Mouse (Mus musculus) erythroblast, adult 5-6 weeks (primary cell): Measurements from ENCODE around the gene Psmc3. TPM values are rescaled to one million over a fixed set of nuclear protein-coding genes. Genes with fewer than 3 reads are reported as not detected.
A peak's percentile ranks its signal among the peaks of the same experiment; 100 is the strongest.

Experiments used
- ATAC-seq: replicated peaks from 2 replicates; pipeline ENCODE4 v1.8.0; 2016; ENCODE audit warnings: moderate number of reproducible peaks, mild to moderate bottlenecking, moderate TSS enrichment, inconsistent platforms; ENCODE audit not compliant: poor library complexity, low FRiP score, severe bottlenecking
- total RNA-seq, 2 experiments: library from RNA; stranded (forward) in 1 of 2; stranded (reverse) in 1 of 2; fragments of 150-400 nt in 1 of 2; fragments of 200-764, 138-1000 nt in 1 of 2; gene quantifications; 2 replicates each; pipeline versions ENCODE4 v1.2.3 to v1.2.4; 2015 to 2017; ENCODE audit warnings: low replicate concordance in 2 of 2

The Psmc3 gene
- total RNA-seq, 2 experiments from 2014 or later = 24.8 to 76.4 TPM

- no peak for ATAC-seq
Measured at GRCm38 (mm10) chr2:91078314-91079025, 24.7 kb downstream of the Psmc3 start.

- ATAC-seq = no peak
Measured at GRCm38 (mm10) chr2:91079026-91079384, 25.2 kb downstream of the Psmc3 start.

DNA sequence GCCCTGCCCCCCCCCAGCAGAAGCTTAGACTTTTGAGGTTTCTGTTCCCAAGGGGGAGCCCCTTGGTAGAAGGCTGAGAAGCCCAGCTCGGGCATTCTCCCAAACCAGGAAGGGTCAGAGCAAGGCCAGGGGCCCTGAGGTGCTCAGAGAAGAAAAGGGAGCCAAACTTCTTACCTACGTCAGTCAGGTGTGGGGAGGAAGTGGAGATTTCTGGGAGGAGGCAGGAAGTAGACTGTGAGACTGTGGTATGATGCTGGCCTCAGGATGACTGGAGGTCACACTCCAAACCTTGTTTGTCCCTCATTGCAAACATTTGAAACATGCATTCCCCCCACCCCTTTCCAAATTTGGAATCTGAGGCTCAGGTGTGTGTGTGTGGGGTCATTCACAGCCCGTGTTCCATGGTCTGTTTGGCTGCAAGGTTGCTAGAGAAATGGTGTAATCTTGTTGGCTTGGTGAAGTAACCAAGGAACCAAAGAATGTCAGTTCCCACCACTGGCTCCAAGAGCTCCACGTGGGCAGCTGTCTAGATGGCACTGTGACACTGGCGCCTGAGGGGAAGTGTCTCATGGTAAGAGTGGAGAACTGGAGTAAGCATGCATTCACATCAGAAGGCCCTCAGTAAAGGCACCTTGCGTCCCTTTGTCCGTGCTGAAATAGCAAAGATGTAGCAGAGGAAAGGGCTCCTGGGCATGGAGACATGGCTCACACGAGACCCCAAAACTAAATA, 27.1 kb downstream of the Psmc3 start:
- no peak for ATAC-seq

- ATAC-seq = no peak
Measured at GRCm38 (mm10) chr2:91081775-91082695, 28.2 kb downstream of the Psmc3 start, which contains the start of gene Spi1. Gene Spi1 (plus strand): TSS chr2:91082390.

DNA sequence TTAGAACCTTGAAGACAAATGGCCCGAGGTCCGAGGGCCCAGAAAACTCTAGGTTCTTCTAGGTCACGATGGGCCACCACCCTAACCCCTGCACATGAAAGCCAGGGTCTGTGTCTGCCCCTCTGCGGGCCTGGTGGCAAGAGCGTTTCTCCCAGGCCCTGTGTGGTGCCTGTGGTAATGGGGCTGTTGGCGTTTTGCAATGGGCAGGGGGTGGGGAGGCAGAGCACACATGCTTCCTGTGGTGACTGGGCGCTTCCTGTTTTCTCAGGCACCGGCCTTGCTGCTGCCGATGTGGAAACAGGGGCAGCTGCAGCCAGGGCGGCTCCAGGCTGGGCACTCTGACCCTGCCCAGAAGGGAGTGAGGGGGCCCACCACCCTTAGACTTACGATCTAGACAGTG, 29.0 kb downstream of the Psmc3 start:
- no peak for ATAC-seq

- ATAC-seq = no peak
Measured at GRCm38 (mm10) chr2:91083366-91083940, 29.6 kb downstream of the Psmc3 start.

DNA sequence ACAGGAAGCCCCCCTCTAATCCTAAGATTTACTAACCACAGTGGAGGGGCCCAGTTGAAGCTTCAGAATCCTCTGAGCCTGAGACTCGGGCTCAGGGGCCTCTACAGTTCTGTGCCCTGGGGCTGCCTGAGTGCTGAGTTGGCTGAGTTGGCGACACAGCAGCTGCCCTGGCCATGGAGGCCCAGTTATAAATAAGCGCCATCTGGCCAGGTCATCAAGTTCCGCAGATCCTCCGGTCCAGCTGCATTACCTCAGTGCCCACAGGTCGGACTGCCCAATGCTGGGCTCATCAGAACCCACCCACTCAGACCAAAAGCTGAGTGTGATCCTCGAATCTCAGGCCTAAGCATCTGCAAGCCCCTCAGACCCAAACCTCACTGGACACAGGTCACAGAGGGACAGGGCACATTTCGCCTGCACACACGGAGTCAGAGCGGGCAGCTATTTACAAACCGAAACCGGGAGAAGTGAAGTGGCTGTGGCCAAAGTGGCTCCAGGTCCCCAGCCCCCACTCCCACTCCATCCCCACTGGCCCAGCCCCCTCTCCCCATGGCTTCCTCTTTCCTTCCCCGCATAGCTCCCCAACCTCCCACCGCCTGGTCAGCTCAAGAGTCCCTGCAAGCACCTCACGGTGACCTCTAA, 30.5 kb downstream of the Psmc3 start:
- no peak for ATAC-seq

DNA sequence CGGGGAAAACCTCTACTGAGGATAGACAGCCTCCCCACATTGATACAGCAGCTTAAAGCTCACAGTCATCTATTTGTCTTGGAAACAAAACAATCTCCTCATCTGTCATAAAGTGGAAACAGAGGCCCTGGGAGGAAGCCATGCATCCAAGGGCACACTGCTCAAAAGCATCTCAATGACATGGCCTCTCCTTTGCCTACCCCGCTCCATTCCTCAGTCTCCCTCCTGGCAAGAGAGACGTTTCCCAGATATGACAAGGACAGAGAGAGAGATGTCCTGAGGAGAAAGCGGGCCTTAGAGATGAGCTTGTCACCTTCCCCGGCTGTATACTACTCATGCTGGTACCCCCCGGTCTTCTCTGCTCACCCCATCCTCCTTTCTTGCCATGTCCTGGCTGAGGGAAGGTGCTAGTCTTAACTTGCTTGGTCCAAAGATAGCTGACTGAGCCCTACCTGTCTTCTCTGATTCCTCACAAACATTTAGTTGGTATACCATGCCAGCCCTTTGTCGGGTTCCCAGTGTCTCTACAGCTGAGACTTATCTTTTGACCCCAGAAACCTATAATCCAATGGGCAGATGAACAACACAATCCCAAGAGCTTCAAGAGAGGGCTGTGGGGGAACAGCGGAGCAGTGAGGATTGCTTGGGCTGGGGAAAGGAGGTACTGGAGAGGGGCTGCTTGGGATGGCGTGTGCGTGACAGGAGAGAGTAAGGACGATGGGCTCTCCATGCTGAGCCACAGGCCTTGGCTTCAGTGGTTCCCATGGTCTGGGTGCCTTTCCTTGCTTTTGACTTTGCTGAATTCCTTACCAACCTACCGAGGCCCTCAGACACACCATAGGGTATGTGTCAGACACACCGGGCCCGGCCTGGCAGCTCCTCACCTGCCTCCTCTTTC, 31.9 kb downstream of the Psmc3 start:
- no peak for ATAC-seq

GRCm38 (mm10) chr2:91086392-91087237, 32.8 kb downstream of the Psmc3 start:
- ATAC-seq = no peak

DNA sequence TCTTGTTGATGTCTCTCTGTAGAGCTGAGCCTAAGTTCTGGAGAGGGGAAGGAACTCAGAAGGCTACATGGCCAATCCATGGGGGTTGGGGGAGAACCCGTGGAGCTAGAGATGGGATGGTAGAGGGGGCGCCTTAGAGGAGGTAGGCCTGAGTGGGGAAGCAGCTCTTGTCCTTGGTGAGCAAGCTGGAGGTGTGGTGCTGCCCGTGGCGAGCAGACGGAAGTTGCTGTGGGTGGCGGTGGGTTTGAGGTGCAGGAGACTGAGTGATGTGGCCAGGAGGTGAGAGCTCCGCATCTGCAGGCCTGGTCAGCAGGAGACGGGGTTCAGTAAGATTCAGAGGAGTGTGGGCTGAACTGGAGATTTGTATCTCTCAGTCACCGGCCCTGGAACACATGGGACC, 33.6 kb downstream of the Psmc3 start:
- ATAC-seq = no peak

DNA sequence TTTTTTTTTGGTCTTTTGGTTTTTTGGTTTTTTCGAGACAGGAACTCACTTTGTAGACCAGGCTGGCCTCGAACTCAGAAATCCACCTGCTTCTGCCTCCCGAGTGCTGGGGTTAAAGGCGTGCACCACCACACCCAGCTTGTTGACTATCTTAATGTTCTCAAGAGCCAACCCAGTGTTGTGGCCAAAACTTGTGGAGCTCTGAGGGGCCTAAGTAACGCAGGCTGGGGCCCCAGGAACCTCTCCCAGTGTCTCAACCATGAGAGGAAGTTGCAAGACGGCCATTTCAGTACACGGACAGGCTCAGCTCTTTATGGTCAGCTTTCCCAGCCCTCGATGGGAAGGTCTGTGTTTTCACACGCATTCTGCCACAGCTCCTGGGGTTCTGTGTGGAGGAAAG, 35.2 kb downstream of the Psmc3 start:
- ATAC-seq = no peak

DNA sequence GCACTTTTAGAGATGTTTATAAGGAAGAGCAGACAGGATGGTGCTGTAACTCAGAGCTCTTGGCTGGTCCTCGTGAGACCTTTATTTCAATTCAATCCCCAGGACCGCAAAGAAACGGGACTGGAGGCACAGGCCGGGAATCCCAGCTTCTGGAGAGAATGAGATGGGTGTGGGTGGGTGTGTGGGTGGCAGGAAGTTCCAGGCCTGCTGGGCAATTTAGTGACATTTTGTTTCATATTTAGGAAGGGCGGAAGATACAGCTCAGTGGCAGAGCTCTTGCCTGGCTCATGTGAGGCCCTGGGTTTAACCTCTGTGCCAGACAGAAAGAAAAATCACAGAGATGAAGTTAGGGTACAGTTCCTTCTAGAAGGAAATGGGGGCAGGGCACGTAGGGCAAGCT, 36.4 kb downstream of the Psmc3 start:
- ATAC-seq = no peak

GRCm38 (mm10) chr2:91090827-91091226, 37.0 kb downstream of the Psmc3 start:
- ATAC-seq = no peak

GRCm38 (mm10) chr2:91096524-91096923, 42.7 kb downstream of the Psmc3 start:
- ATAC-seq = no peak

DNA sequence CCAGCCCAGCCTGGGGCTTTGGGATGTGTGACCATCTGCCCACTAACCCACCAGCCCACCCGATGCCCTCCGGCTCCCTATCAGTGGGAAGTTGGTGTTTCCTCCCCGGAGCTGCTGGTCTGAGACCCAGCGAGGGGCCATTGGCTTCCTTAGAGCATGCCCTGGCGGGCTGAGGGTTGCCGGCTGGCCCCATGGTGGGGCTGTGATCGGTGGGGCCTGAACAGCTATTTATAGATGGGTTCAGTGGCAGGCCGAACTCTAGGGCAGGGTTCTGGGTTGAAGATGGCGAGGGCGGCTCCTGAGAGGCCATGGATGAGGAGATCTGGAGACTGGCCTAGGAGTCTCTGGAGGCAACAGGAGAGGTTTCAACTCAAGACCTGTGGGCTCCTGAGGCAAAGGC, 43.2 kb downstream of the Psmc3 start:
- ATAC-seq = no peak

DNA sequence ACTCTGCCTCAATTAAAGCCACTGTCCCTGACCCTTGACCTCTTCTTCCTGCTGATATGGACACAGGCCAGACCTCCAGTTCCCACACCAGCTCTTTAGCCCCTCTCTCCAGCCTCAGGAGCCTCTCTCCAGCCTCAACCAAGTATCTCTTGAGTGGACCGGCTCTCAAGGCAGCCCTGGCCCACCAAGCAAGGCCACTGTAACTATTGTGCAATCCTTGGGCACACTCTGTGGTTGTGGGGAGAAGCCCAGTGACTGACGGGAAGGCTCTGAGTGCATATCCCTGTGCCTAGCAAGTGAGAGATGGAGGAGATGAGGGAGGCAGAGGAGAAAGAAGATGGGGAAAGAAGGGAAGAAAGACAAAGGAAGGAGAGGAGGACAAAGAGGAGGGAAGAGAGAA, 44.3 kb downstream of the Psmc3 start:
- no peak for ATAC-seq

DNA sequence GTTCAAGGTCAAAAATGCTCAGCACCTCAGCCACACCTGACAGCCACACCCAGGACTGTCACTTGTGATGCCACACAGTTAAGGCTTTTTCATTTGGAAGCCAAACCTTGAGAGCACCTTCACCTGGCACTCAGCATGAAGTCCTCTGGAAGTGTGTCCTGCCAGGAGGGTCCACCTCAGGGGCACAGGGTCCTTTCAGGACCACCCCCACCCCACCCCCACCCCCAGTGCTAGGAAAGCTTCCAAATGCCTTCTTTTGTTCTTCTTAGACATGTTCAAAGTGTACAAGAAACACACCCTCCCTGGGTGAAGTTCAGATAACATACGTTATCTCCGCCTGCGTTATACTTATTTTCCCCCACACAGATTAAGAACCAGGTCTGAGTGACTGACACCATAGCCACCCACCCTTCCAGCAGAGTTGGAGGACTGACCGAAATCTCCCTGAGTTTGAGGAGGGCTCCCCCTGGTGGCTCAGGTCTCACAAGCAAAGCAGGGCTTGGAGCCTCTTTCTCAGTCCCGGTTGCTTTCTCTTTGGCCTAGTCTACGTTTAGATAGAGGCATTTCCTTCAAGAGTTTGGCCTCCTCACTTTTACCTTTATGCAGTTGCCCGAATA, 47.4 kb downstream of the Psmc3 start:
- ATAC-seq = peak; percentile 89
